In genomic region chr6:30737548-30738463, GRCm38 (mm10) we compare ENCODE assay signal across 1 mouse cellular context.
TF ChIP-seq lines count a peak whose summit lies in the region.

No protein-coding gene starts in this region.

TF ChIP-seq in C2C12, 6 proteins besides CTCF, POLR2A, EP300 and RAD21:
- no peak for TF ChIP-seq MYOD1 (IDR thresholded peaks at IDR 0.05; ENCODE audit: control insufficient read depth, insufficient read length, low read depth)
- TF ChIP-seq USF1 (IDR thresholded peaks at IDR 0.05; ENCODE audit: low read depth), result no peak
- TF ChIP-seq MYOG (IDR thresholded peaks at IDR 0.05; ENCODE audit: control insufficient read depth, extremely low read depth, insufficient read length), result no peak
- no peak for TF ChIP-seq FOSL1 (IDR thresholded peaks at IDR 0.05; ENCODE audit: insufficient read depth, low read length, poor library complexity, severe bottlenecking)
- no peak for TF ChIP-seq MAX (IDR thresholded peaks at IDR 0.05)
- TF ChIP-seq CEBPB (IDR thresholded peaks at IDR 0.05; ENCODE audit: low read depth), result no peak
